Mouse (Mus musculus) frontal cortex, postnatal 36 days (tissue): Measurements from ENCODE around the gene Dtd1.

ENCODE experiments used
- DNase-seq, 2 experiments: peaks; one replicate each; pipeline ENCODE4 v3.0.0; 2022; ENCODE audit warnings: low spot score in 2 of 2

Dtd1 gene

GRCm38 (mm10) chr2:144768375-144769117, 168.8 kb downstream of the Dtd1 start:
- no peak for DNase-seq

- no peak for DNase-seq
These were observed 169.4 kb downstream of the Dtd1 start for GRCm38 (mm10) chr2:144769118-144769496.

DNA sequence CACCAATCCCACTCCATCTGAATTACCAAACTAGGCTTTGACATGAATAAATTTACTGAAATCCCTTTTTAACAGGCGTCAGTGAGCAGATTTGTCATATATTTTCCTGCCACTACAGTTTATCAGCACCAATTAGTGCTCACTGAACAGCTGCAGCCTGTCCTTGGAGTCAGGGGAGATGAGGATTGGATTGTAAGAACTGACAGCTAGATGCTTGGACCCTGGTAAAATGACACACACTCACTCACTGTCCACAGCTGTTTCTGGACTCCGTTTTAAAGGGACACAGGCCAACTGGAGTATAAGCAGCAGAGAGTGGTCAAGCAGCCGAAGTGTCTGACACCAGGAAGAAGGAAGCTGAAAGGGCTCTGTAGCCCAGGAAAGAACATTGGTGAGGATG, 169.9 kb downstream of the Dtd1 start:
- DNase-seq: no peak

DNA sequence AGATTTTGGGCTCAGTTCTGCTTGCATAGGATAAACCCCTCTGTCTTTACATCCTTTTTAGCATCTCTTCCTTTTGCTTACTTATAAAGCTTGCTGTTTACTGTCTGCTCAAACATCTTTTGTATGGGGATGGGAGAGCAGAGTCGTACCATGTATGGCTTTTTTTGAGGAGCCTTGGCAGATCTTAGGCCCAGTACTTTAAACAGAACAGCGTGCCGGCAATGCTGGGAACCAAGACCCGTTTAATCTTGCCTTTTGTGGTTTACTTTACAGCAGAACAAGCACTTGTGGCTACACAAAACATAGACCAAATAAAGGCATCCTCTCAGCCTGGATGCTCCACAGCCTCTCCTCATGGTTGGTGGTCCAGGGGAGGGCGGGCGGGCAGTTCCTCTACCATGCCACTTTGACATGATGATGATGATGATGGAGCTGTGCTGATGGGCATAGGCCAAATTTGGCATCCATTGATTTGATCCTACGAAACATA, 170.8 kb downstream of the Dtd1 start:
- no peak for DNase-seq

GRCm38 (mm10) chr2:144771841-144772240, 172.1 kb downstream of the Dtd1 start:
- no peak for DNase-seq

DNA sequence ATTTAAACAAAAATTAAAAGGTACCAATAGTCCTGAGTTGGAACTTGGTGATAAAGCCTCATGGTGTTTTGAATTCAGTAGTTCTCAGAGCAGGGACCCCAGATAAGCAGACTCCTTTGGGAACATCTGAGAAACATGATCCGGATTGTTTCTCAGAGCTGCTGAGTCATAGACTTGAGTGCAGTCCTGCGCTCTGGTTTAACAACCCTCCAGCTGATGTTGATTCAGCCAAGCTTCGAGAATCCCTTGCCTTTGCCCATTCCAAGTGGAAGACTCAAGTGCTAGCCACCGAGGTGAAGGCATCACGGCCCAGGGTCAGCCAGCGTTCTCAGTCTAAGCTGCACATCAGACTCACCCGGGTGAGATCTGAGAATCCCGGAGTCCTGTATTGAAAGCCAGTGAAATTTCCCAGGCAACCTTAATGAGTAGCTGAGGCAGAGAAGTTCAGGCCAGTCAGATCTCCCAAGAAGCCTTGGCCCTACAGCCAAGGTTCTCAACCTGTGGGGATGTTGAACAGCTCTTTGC, 175.0 kb downstream of the Dtd1 start:
- no peak for DNase-seq

DNA sequence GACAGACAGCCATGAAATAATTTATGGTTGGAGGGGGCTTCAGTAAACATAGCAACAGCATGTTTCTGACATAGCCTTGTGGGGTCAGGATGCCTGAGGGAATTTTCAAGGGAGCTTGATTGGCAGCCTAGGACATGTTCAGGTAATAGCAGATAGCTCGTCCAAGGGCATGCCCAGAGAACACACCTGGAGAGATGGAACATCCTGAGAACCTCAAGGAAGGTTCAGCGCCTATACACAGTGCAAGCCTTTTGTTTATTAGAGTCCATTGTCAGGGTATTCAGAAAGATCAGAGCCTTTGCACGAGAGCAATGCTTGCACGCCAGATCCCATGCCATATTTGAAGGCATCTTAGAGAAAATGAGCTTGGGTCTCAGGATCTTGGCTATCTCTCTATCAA, 175.9 kb downstream of the Dtd1 start:
- no peak for DNase-seq

GRCm38 (mm10) chr2:144779263-144779662, 179.6 kb downstream of the Dtd1 start:
- no peak for DNase-seq

GRCm38 (mm10) chr2:144780731-144781130, 181.0 kb downstream of the Dtd1 start:
- DNase-seq: no peak

- DNase-seq: no peak
These were observed 182.2 kb downstream of the Dtd1 start for GRCm38 (mm10) chr2:144781871-144782270.

GRCm38 (mm10) chr2:144782481-144782880, 182.8 kb downstream of the Dtd1 start:
- no peak for DNase-seq

- DNase-seq: no peak
These were observed 183.5 kb downstream of the Dtd1 start for GRCm38 (mm10) chr2:144783190-144783589.

DNA sequence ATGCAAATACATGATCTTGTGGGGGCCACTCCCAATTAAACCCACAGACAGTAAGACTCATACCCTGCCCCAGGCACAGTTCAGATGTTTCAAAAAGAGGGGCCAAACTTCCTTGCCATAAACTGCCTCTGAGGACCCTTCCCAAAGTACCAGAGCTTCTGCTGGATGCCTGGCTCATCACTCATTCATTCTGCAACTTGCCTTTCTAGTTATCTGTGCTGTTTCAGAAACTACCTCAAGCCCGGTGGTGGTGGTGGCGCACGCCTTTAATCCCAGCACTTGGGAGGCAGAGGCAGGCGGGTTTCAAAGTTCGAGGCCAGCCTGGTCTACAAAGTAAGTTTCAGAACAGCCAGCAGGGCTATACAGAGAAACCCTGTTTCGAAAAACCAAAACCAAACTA, 184.1 kb downstream of the Dtd1 start:
- no peak for DNase-seq

DNA sequence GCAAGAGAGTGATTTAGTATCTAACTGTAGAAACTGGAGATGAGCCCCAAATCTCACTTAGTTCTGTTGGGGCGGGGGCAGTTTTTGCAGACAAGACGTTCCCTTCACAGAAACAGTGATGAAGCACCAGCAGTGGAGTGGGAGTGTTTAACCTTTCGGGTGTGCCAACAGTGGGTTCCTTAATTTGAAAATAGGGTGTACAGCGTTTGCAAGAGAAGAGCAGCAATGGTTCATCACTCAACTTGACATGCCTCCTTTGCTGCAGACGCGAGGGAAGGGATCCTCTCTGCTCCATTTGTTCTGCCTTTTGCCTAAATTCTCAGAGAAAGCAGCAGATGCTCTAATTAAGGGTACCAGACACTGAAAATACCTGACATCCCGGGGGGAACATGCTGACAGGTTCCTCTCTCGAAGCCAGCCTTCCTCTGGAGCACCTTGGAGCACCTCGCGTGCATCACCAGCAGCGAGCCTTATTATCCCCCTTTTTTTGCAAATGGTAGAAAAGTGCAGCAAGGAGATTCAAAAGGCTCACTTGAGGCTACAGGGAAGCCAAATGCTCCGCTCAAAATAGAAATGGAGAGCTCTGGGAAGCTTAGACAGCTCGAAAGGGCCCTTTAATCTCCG, 192.1 kb downstream of the Dtd1 start:
- DNase-seq: peak; percentile 51

- no peak for DNase-seq
These were observed 197.8 kb downstream of the Dtd1 start for GRCm38 (mm10) chr2:144797515-144797914.

DNA sequence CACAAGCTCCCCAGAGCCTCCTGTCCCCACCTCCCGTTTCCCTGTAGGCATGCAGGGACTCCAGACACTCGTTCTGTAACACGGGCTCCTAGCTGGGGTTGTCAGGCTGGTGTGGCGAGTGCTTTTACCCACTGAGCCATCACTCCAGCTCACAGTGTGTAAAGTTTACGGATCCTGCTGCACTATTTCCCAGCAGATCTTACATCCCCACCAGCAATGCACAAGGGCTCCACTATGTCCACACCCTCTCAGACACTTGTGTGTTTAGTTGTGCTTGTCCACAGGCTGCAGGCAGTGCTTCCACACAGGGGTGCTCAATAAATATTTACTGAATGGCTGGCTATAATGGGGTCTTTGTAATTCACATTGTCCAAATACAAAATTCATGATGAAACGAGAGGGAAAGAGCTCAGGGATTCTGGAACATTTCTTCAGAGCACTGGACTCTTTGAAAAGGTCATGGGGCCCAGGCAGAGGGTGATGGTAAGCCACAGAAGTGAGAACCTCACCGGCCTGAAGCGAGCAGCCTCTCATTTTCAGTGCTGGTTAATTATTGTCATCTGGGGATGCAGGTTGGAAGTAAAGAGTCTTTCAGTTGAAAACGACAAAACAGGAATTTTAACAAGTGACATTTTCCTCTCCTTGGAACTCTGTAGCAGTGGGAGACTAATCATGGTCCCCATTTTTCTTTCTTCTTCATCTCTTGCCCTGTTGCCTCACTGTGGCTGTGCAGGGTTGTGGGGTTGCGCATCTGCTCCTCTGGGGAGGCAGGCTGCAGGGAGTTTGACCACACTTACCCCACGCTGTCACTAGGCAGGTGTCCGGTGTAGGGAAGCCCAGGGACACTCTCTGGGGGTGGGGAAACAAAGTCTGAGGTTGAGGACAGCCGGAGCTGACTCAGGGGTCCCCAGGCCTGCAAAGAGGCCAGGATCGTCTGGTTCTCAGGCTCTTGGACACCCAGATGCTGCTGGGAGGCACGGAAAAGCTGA, 208.4 kb downstream of the Dtd1 start:
- DNase-seq: no peak
